Mouse (Mus musculus): Measurements from ENCODE around the gene Slc30a1. TPM values are rescaled to one million over a fixed set of nuclear protein-coding genes. Genes with fewer than 3 reads are reported as not detected.
A peak's percentile ranks its signal among the peaks of the same experiment; 100 is the strongest.

Slc30a1 gene
- total RNA-seq, 2 experiments from 2014 or later = 35.5 to 37.1 TPM

GRCm38 (mm10) chr1:191908906-191909305, 2.3 kb downstream of the Slc30a1 start:
- no peak for DNase-seq (ENCODE audit: low spot score in 2 of 2)
- Histone ChIP-seq H3K27ac (no peak overlapping the region), H3K4me3 (peak overlapping the region; percentile 74)
- TF ChIP-seq CTCF (conservative IDR thresholded peaks at IDR 0.05) = no peak

GRCm38 (mm10) chr1:191909316-191909715, 2.7 kb downstream of the Slc30a1 start:
- Histone ChIP-seq H3K4me3 (peak overlapping the region; percentile 74), H3K27ac (no peak overlapping the region)
- no peak for DNase-seq (ENCODE audit: low spot score in 2 of 2)
- 0 out of 2 replicates have a peak, but pooled peaks have one; percentile 14 for TF ChIP-seq CTCF (conservative IDR thresholded peaks at IDR 0.05)

- H3K4me3 ChIP-seq = peak overlapping the region; percentile 74
- no peak for TF ChIP-seq CTCF (conservative IDR thresholded peaks at IDR 0.05)
- no peak for DNase-seq (ENCODE audit: low spot score in 2 of 2)
- H3K27ac ChIP-seq = no peak overlapping the region
Observed at GRCm38 (mm10) chr1:191910646-191911045, 4.1 kb downstream of the Slc30a1 start.

GRCm38 (mm10) chr1:191911067-191911668, 4.6 kb downstream of the Slc30a1 start:
- H3K27ac ChIP-seq = no peak overlapping the region
- no peak for DNase-seq (ENCODE audit: low spot score in 2 of 2)
- no peak for TF ChIP-seq CTCF (conservative IDR thresholded peaks at IDR 0.05)
- peak overlapping the region; percentile 74 for H3K4me3 ChIP-seq

GRCm38 (mm10) chr1:191914647-191915046, 8.1 kb downstream of the Slc30a1 start:
- no peak for TF ChIP-seq CTCF (conservative IDR thresholded peaks at IDR 0.05)
- Histone ChIP-seq H3K4me3 (no peak overlapping the region), H3K27ac (no peak overlapping the region)
- DNase-seq (ENCODE audit: low spot score in 2 of 2) = no peak

GRCm38 (mm10) chr1:191915586-191915985, 9.0 kb downstream of the Slc30a1 start:
- no peak overlapping the region for H3K4me3 ChIP-seq
- no peak for TF ChIP-seq CTCF (conservative IDR thresholded peaks at IDR 0.05)
- DNase-seq (ENCODE audit: low spot score in 2 of 2) = no peak
- H3K27ac ChIP-seq = no peak overlapping the region

- Histone ChIP-seq H3K27ac (no peak overlapping the region), H3K4me3 (no peak overlapping the region)
- DNase-seq (ENCODE audit: low spot score in 2 of 2) = no peak
- no peak for TF ChIP-seq CTCF (conservative IDR thresholded peaks at IDR 0.05)
Observed at GRCm38 (mm10) chr1:191916876-191917275, 10.3 kb downstream of the Slc30a1 start.

GRCm38 (mm10) chr1:191919336-191919735, 12.8 kb downstream of the Slc30a1 start:
- no peak overlapping the region for H3K4me3 ChIP-seq
- no peak for DNase-seq (ENCODE audit: low spot score in 2 of 2)
- no peak overlapping the region for H3K27ac ChIP-seq
- no peak for TF ChIP-seq CTCF (conservative IDR thresholded peaks at IDR 0.05)

- no peak overlapping the region for H3K4me3 ChIP-seq
- no peak for DNase-seq (ENCODE audit: low spot score in 2 of 2)
- H3K27ac ChIP-seq = no peak overlapping the region
- TF ChIP-seq CTCF (conservative IDR thresholded peaks at IDR 0.05) = no peak
Observed at GRCm38 (mm10) chr1:191921701-191922100, 15.1 kb downstream of the Slc30a1 start.

GRCm38 (mm10) chr1:191925496-191925895, 18.9 kb downstream of the Slc30a1 start:
- DNase-seq (ENCODE audit: low spot score in 2 of 2) = no peak
- TF ChIP-seq CTCF (conservative IDR thresholded peaks at IDR 0.05) = no peak
- no peak overlapping the region for H3K4me3 ChIP-seq
- H3K27ac ChIP-seq = no peak overlapping the region

- H3K27ac ChIP-seq = no peak overlapping the region
- DNase-seq (ENCODE audit: low spot score in 2 of 2) = no peak
- no peak overlapping the region for H3K4me3 ChIP-seq
- TF ChIP-seq CTCF (conservative IDR thresholded peaks at IDR 0.05) = no peak
Observed at GRCm38 (mm10) chr1:191926681-191927080, 20.1 kb downstream of the Slc30a1 start.

GRCm38 (mm10) chr1:191928345-191928744, 21.8 kb downstream of the Slc30a1 start:
- no peak for DNase-seq (ENCODE audit: low spot score in 2 of 2)
- no peak for TF ChIP-seq CTCF (conservative IDR thresholded peaks at IDR 0.05)
- H3K27ac ChIP-seq = no peak overlapping the region
- H3K4me3 ChIP-seq = no peak overlapping the region

- no peak for TF ChIP-seq CTCF (conservative IDR thresholded peaks at IDR 0.05)
- H3K27ac ChIP-seq = no peak overlapping the region
- no peak overlapping the region for H3K4me3 ChIP-seq
- no peak for DNase-seq (ENCODE audit: low spot score in 2 of 2)
Observed at GRCm38 (mm10) chr1:191929065-191929464, 22.5 kb downstream of the Slc30a1 start.

- no peak for TF ChIP-seq CTCF (conservative IDR thresholded peaks at IDR 0.05)
- DNase-seq (ENCODE audit: low spot score in 2 of 2) = no peak
Observed at GRCm38 (mm10) chr1:191929897-191930524, 23.4 kb downstream of the Slc30a1 start.

More at GRCm38 (mm10) chr1:191929897-191930524, 23.4 kb downstream of the Slc30a1 start:
- Histone ChIP-seq H3K4me3 (no peak overlapping the region), H3K27ac (no peak overlapping the region)

Data from layer of hippocampus, adult 2 months (tissue).